In genomic region chr2:166031120-166031929, GRCm38 (mm10) we compare ENCODE assay signal across 7 mouse cellular contexts. TPM values are rescaled to one million over a fixed set of nuclear protein-coding genes. Genes with fewer than 3 reads are reported as not detected.
DNase-seq lines count a peak whose midpoint lies in the region; ATAC-seq and TF ChIP-seq lines count a peak whose summit lies in the region.

No protein-coding gene starts in this region.

- no peaks in the 10 kb centered on the region for H3K27me3 ChIP-seq in intestine, embryonic 16.5 days (replicated peaks; ENCODE audit: control insufficient read depth, insufficient read depth, low read length)
- no peaks in the 10 kb centered on the region for H3K27me3 ChIP-seq in liver, embryonic 16.5 days (ENCODE audit: control insufficient read depth, insufficient read depth, low read depth, low read length)
- H3K27me3 ChIP-seq in neural tube, embryonic 11.5 days (ENCODE audit: control insufficient read depth, insufficient read depth, low read length): no peaks in the 10 kb centered on the region

- peak; percentile 76 for ATAC-seq in granulocyte monocyte progenitor cell, adult 5-6 weeks (replicated peaks; ENCODE audit: poor library complexity, severe bottlenecking)
- ATAC-seq in intestine, embryonic 16.5 days: peak; percentile 97
- peak; percentile 81 for ATAC-seq in liver, embryonic 16.5 days (ENCODE audit: low read depth)
- ATAC-seq in neural tube, embryonic 11.5 days (ENCODE audit: insufficient read depth, low FRiP score, low TSS enrichment): peak; percentile 89

- peak; percentile 38; the same call in 1 of the 2 replicates for TF ChIP-seq POLR2A in cortical plate, adult 2 months (IDR thresholded peaks at IDR 0.05; ENCODE audit: extremely low read depth, insufficient read depth, low read length)

- no peak overlapping the region for H3K27ac ChIP-seq in cortical plate, adult 2 months (ENCODE audit: insufficient read depth, low read length)
- H3K27ac ChIP-seq in intestine, embryonic 16.5 days (ENCODE audit: low read length): peak overlapping the region; percentile 97
- H3K27ac ChIP-seq in liver, embryonic 16.5 days (ENCODE audit: low read length): peak overlapping the region; percentile 49
- H3K27ac ChIP-seq in neural tube, embryonic 11.5 days (ENCODE audit: low read depth, low read length): peak overlapping the region; percentile 88

- H3K4me3 ChIP-seq in cortical plate, adult 2 months (ENCODE audit: insufficient read depth, low read length): no peak overlapping the region
- peak overlapping the region; percentile 27 for H3K4me3 ChIP-seq in intestine, embryonic 16.5 days (ENCODE audit: low read length)
- peak overlapping the region; percentile 27 for H3K4me3 ChIP-seq in liver, embryonic 16.5 days (ENCODE audit: low read depth, low read length)
- 0 out of 2 replicates have a peak overlapping the region, but pooled peaks have one; percentile 19 for H3K4me3 ChIP-seq in neural tube, embryonic 11.5 days (ENCODE audit: low read depth, low read length)

- peak overlapping the region; percentile 51 for H3K9ac ChIP-seq in intestine, embryonic 16.5 days (ENCODE audit: low read depth, low read length)
- no peak overlapping the region for H3K9ac ChIP-seq in liver, embryonic 16.5 days (ENCODE audit: low read depth, low read length)
- H3K9ac ChIP-seq in neural tube, embryonic 11.5 days (ENCODE audit: low read length): no peak overlapping the region

- 10% methylated on average over 7 of the region's 7 CpGs for WGBS in intestine, embryonic 16.5 days
- 33% methylated on average over 7 of the region's 7 CpGs for WGBS in liver, embryonic 16.5 days (ENCODE audit: insufficient replicate concordance)
- 27% methylated on average over 7 of the region's 7 CpGs for WGBS in neural tube, embryonic 11.5 days

- H3K4me2 ChIP-seq in intestine, embryonic 16.5 days (ENCODE audit: low read depth, low read length): peak overlapping the region; percentile 75
- peak overlapping the region; percentile 43 for H3K4me2 ChIP-seq in liver, embryonic 16.5 days (ENCODE audit: low read depth, low read length)
- peak overlapping the region; percentile 34 for H3K4me2 ChIP-seq in neural tube, embryonic 11.5 days (ENCODE audit: low read depth)

- no peaks in the 10 kb centered on the region for H3K9me3 ChIP-seq in intestine, embryonic 16.5 days (ENCODE audit: control insufficient read depth, low read length)
- H3K9me3 ChIP-seq in liver, embryonic 16.5 days (replicated peaks; ENCODE audit: control insufficient read depth, low read length): no peaks in the 10 kb centered on the region
- H3K9me3 ChIP-seq in neural tube, embryonic 11.5 days (ENCODE audit: control insufficient read depth, low read length): no peaks in the 10 kb centered on the region

- H3K36me3 ChIP-seq in intestine, embryonic 16.5 days (ENCODE audit: control insufficient read depth, insufficient read depth, low read length): no peaks in the 10 kb centered on the region
- no peaks in the 10 kb centered on the region for H3K36me3 ChIP-seq in liver, embryonic 16.5 days (ENCODE audit: control insufficient read depth, insufficient read depth)
- no peaks in the 10 kb centered on the region for H3K36me3 ChIP-seq in neural tube, embryonic 11.5 days (ENCODE audit: control insufficient read depth, insufficient read depth, low read length)

- TF ChIP-seq CTCF in cortical plate, adult 2 months (IDR thresholded peaks at IDR 0.05; ENCODE audit: extremely low read depth, insufficient read depth, low read length): no peak

- DNase-seq in NIH3T3 (ENCODE audit: low read depth): peak; percentile 74
- peak; percentile 83 for DNase-seq in neural tube, embryonic 11.5 days (ENCODE audit: low spot score)
- peak; percentile 49 for DNase-seq in thymus, postnatal 36 days

- peaks cover 5% of the 10 kb centered on the region for H3K4me1 ChIP-seq in cortical plate, adult 2 months (ENCODE audit: control insufficient read depth, insufficient read depth, low read length)
- H3K4me1 ChIP-seq in intestine, embryonic 16.5 days (ENCODE audit: control insufficient read depth, insufficient read depth, low read length): peaks cover 29% of the 10 kb centered on the region
- H3K4me1 ChIP-seq in liver, embryonic 16.5 days (ENCODE audit: control insufficient read depth, low read depth, low read length): peaks cover 12% of the 10 kb centered on the region
- peaks cover 23% of the 10 kb centered on the region for H3K4me1 ChIP-seq in neural tube, embryonic 11.5 days (ENCODE audit: control insufficient read depth, insufficient read depth, low read length)

RNA-seq across cellular contexts. Expression of gene Ncoa3, which starts 38.9 kb away (rescaled TPM):
- 29.7 and 32.8 TPM in 2 replicates for polyA plus RNA-seq in cortical plate, adult 2 months (2012; rRNA removed)
- total RNA-seq in granulocyte monocyte progenitor cell, adult 5-6 weeks (2014; fragmentation: Nextera tagmentation): 17.4 and 19.9 TPM in 2 replicates
- 16.1 and 20.8 TPM in 2 replicates for total RNA-seq in granulocyte monocyte progenitor cell, adult 5-6 weeks (2017)
- polyA plus RNA-seq in intestine, embryonic 16.5 days (2015; fragmentation: Nextera tagmentation; extraction: Ambion mirVana): 8.7 and 9.5 TPM in 2 replicates
- polyA plus RNA-seq in liver, embryonic 16.5 days (2015; fragmentation: Nextera tagmentation; extraction: Ambion mirVana): 3.7 and 4.2 TPM in 2 replicates
- polyA plus RNA-seq in neural tube, embryonic 11.5 days (2014; fragmentation: Nextera tagmentation; extraction: Ambion mirVana): 20.0 and 22.4 TPM in 2 replicates
